ENCODE assay signal across 7 mouse cellular contexts in genomic region chr6:9889853-9890252, GRCm38 (mm10).
DNase-seq lines count a peak whose midpoint lies in the region; ATAC-seq and TF ChIP-seq lines count a peak whose summit lies in the region.
"Not testable (repeated sequence)": the region's sequence is repeated elsewhere in the genome, so short reads cannot be mapped to it uniquely, and the experiment has no call there.

No protein-coding gene starts in this region.

- H3K9me3 ChIP-seq in forebrain, embryonic 11.5 days (ENCODE audit: control insufficient read depth, low read length); heart, embryonic 14.5 days (ENCODE audit: control insufficient read depth, low read length); limb, embryonic 14.5 days (ENCODE audit: control insufficient read depth, low read length); lung, postnatal 0 days (ENCODE audit: low read length); neural tube, embryonic 11.5 days (ENCODE audit: control insufficient read depth, low read length): not testable (repeated sequence)

- not testable (repeated sequence) for H3K4me2 ChIP-seq in forebrain, embryonic 11.5 days (ENCODE audit: low read depth, low read length, severe bottlenecking); heart, embryonic 14.5 days (ENCODE audit: low read length); limb, embryonic 14.5 days (replicated peaks; ENCODE audit: low read depth, low read length, severe bottlenecking); lung, postnatal 0 days (replicated peaks; ENCODE audit: low read depth, low read length); neural tube, embryonic 11.5 days (ENCODE audit: low read depth)

- not testable (repeated sequence) for TF ChIP-seq POLR2A in limb, embryonic 14.5 days (IDR thresholded peaks at IDR 0.05; ENCODE audit: borderline replicate concordance, extremely low read depth, insufficient read depth, insufficient read length)

- TF ChIP-seq EP300 in lung, postnatal 0 days (IDR thresholded peaks at IDR 0.05) = not testable (repeated sequence)

- H3K4me3 ChIP-seq in forebrain, embryonic 11.5 days (ENCODE audit: low read depth, low read length); heart, embryonic 14.5 days (ENCODE audit: control insufficient read depth in 1 of 2, insufficient read depth in 1 of 2, low read depth in 1 of 2, low read length in 2 of 2); limb, embryonic 14.5 days (replicated peaks; ENCODE audit: low read length); lung, postnatal 0 days (ENCODE audit: low read depth, low read length); neural tube, embryonic 11.5 days (ENCODE audit: low read depth, low read length): not testable (repeated sequence)

- peak; percentile 100 for ATAC-seq in forebrain, embryonic 11.5 days (replicated peaks; ENCODE audit: low FRiP score)
- peak; percentile 100 for ATAC-seq in heart, embryonic 14.5 days (ENCODE audit: insufficient number of reproducible peaks, insufficient read depth, low FRiP score, low read depth)
- ATAC-seq in inflammation-experienced regulatory T-cells, adult 6 months = peak; percentile 100
- peak; percentile 100 for ATAC-seq in limb, embryonic 14.5 days (ENCODE audit: low FRiP score, low read depth)
- peak; percentile 100 for ATAC-seq in lung, postnatal 0 days
- ATAC-seq in neural tube, embryonic 11.5 days (ENCODE audit: insufficient read depth, low FRiP score, low TSS enrichment) = peak; percentile 100

- 86% methylated on average over 8 of the region's 8 CpGs for WGBS in forebrain, embryonic 11.5 days
- 68% methylated on average over 8 of the region's 8 CpGs for WGBS in heart, embryonic 14.5 days
- WGBS in limb, embryonic 14.5 days = 85% methylated on average over 8 of the region's 8 CpGs
- WGBS in lung, postnatal 0 days = 81% methylated on average over 8 of the region's 8 CpGs
- 88% methylated on average over 8 of the region's 8 CpGs for WGBS in neural tube, embryonic 11.5 days

- not testable (repeated sequence) for H3K27me3 ChIP-seq in forebrain, embryonic 11.5 days (ENCODE audit: control insufficient read depth, insufficient read depth, low read length); heart, embryonic 14.5 days (ENCODE audit: control insufficient read depth, insufficient read depth, low read length); limb, embryonic 14.5 days (ENCODE audit: control insufficient read depth, insufficient read depth, low read length); lung, postnatal 0 days (replicated peaks; ENCODE audit: insufficient read depth, low read length); neural tube, embryonic 11.5 days (ENCODE audit: control insufficient read depth, insufficient read depth, low read length)

- H3K4me1 ChIP-seq in forebrain, embryonic 11.5 days (replicated peaks; ENCODE audit: control insufficient read depth, insufficient read depth, low read length); heart, embryonic 14.5 days (ENCODE audit: control insufficient read depth in 2 of 2, insufficient read depth in 2 of 2, low read length in 2 of 2); limb, embryonic 14.5 days (ENCODE audit: control insufficient read depth, insufficient read depth, low read length); lung, postnatal 0 days (ENCODE audit: insufficient read depth, low read depth, low read length); neural tube, embryonic 11.5 days (ENCODE audit: control insufficient read depth, insufficient read depth, low read length): not testable (repeated sequence)

- H3K27ac ChIP-seq in forebrain, embryonic 11.5 days (ENCODE audit: low read depth, low read length); heart, embryonic 14.5 days (replicated peaks in 1 of 2; ENCODE audit: control insufficient read depth in 1 of 2, insufficient read depth in 1 of 2, low read depth in 2 of 2, low read length in 2 of 2); limb, embryonic 14.5 days (replicated peaks; ENCODE audit: low read depth, low read length); lung, postnatal 0 days (ENCODE audit: low read length); neural tube, embryonic 11.5 days (ENCODE audit: low read depth, low read length): not testable (repeated sequence)

- H3K9ac ChIP-seq in forebrain, embryonic 11.5 days (ENCODE audit: low read length); heart, embryonic 14.5 days (ENCODE audit: low read length); limb, embryonic 14.5 days (ENCODE audit: low read depth, low read length, severe bottlenecking); lung, postnatal 0 days (replicated peaks; ENCODE audit: low read depth); neural tube, embryonic 11.5 days (ENCODE audit: low read length): not testable (repeated sequence)

- not testable (repeated sequence) for H3K36me3 ChIP-seq in forebrain, embryonic 11.5 days (ENCODE audit: control insufficient read depth, insufficient read depth, low read length); heart, embryonic 14.5 days (ENCODE audit: control insufficient read depth, insufficient read depth, low read length); limb, embryonic 14.5 days (ENCODE audit: control insufficient read depth, insufficient read depth, low read length); lung, postnatal 0 days (ENCODE audit: insufficient read depth, low read length); neural tube, embryonic 11.5 days (ENCODE audit: control insufficient read depth, insufficient read depth, low read length)

- not testable (repeated sequence) for TF ChIP-seq CTCF in lung, postnatal 0 days (IDR thresholded peaks at IDR 0.05)

- DNase-seq in R1 (ENCODE audit: low read depth, low spot score) = peak; percentile 60
- DNase-seq in forebrain, embryonic 11.5 days (ENCODE audit: low spot score); limb, embryonic 14.5 days (ENCODE audit: low spot score); lung, postnatal 0 days (ENCODE audit: low spot score); neural tube, embryonic 11.5 days (ENCODE audit: low spot score): not testable (repeated sequence)
